In the genomic region with DNA sequence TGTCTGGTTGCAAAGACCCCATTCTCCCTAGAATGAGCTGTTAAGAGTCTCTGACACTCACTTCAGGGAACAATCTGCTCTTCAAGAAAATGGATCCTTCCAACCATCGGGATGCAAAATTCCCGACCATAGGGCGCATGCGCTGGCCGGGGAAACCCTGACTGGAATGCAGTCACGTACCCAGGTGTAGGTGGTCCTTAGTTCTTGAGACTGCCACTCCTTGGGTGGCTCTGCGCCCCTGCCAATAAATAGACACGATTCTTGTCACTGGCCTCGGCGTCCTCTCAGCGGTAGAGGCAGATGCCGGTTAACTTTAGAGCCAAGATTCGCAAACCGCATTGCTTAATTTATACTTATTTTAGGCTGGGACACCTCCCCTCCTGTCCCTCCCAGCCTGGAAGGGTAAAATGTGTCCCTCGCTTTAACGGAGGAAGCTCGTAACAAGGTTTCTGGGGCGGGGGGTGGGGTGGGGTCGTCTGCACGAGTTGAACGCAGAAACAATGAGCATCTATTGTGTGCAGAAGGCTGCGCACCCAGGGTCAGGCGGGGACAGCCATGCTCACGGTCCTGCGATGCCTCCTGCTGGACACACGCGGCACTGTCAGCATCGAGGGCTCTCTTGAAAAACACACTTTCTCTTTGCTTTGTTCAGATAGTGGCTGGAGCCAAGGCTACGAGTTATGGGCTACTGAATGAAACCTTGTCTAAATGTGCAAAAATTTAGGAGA, we compare ENCODE assay signal across 8 mouse cellular contexts. TPM values are rescaled to one million over a fixed set of nuclear protein-coding genes. Genes with fewer than 3 reads are reported as not detected.
DNase-seq lines count a peak whose midpoint lies in the region; ATAC-seq and TF ChIP-seq lines count a peak whose summit lies in the region.

No protein-coding gene starts in this region.

- DNase-seq in MEL-GATA-1-ER (ENCODE audit: extremely low read depth, low read depth), result peak; percentile 73
- DNase-seq in cerebellum, adult 2 months, result peak; percentile 91 to 95
- peak; percentile 88 to 92 for DNase-seq in heart, postnatal 36 days
- peak; percentile 83 to 88 for DNase-seq in layer of hippocampus, adult 2 months (ENCODE audit: low spot score in 2 of 2)
- peak; percentile 93 for DNase-seq in lung, embryonic 14.5 days
- peak; percentile 95 for DNase-seq in testis, postnatal 10 days (ENCODE audit: low spot score)

- H3K36me3 ChIP-seq in forebrain, embryonic 16.5 days (ENCODE audit: control insufficient read depth, insufficient read depth), result peaks cover 16% of the 10 kb centered on the region
- H3K36me3 ChIP-seq in lung, embryonic 14.5 days (ENCODE audit: insufficient read depth), result peaks cover 29% of the 10 kb centered on the region
- peaks cover 23% of the 10 kb centered on the region for H3K36me3 ChIP-seq in neural tube, embryonic 15.5 days

- peak overlapping the region; percentile 65 for H3K4me3 ChIP-seq in cerebellum, adult 2 months (replicated peaks; ENCODE audit: insufficient read depth, low read depth, low read length)
- H3K4me3 ChIP-seq in forebrain, embryonic 16.5 days (replicated peaks; ENCODE audit: low read length), result peak overlapping the region; percentile 42
- peak overlapping the region; percentile 37 for H3K4me3 ChIP-seq in layer of hippocampus, adult 2 months
- peak overlapping the region; percentile 35 for H3K4me3 ChIP-seq in lung, embryonic 14.5 days (ENCODE audit: low read depth, low read length)
- H3K4me3 ChIP-seq in neural tube, embryonic 15.5 days (replicated peaks), result peak overlapping the region; percentile 42

- no peaks in the 10 kb centered on the region for H3K9me3 ChIP-seq in forebrain, embryonic 16.5 days (ENCODE audit: control insufficient read depth, low read length)
- H3K9me3 ChIP-seq in lung, embryonic 14.5 days (ENCODE audit: low read depth, low read length), result no peaks in the 10 kb centered on the region
- H3K9me3 ChIP-seq in neural tube, embryonic 15.5 days (replicated peaks), result no peaks in the 10 kb centered on the region

- TF ChIP-seq POLR2A in cerebellum, adult 2 months (IDR thresholded peaks at IDR 0.05; ENCODE audit: borderline replicate concordance, insufficient read depth, low read length), result 0 out of 2 replicates have a peak, but pooled peaks have one; percentile 15

- ATAC-seq in forebrain, embryonic 16.5 days, result peak; percentile 66
- ATAC-seq in lung, embryonic 14.5 days (ENCODE audit: insufficient read depth), result peak; percentile 62
- ATAC-seq in neural tube, embryonic 15.5 days (ENCODE audit: low FRiP score), result peak; percentile 72

- peaks cover 21% of the 10 kb centered on the region for H3K4me1 ChIP-seq in cerebellum, adult 2 months (ENCODE audit: control insufficient read depth, insufficient read depth, low read length)
- peaks cover 40% of the 10 kb centered on the region for H3K4me1 ChIP-seq in forebrain, embryonic 16.5 days (replicated peaks; ENCODE audit: control insufficient read depth, insufficient read depth, low read length)
- peaks cover 5% of the 10 kb centered on the region for H3K4me1 ChIP-seq in lung, embryonic 14.5 days (ENCODE audit: insufficient read depth)
- H3K4me1 ChIP-seq in neural tube, embryonic 15.5 days, result peaks cover 59% of the 10 kb centered on the region

- peak overlapping the region; percentile 88 for H3K27ac ChIP-seq in cerebellum, adult 2 months (ENCODE audit: insufficient read depth, low read length)
- peak overlapping the region; percentile 94 for H3K27ac ChIP-seq in forebrain, embryonic 16.5 days (ENCODE audit: low read length)
- H3K27ac ChIP-seq in layer of hippocampus, adult 2 months, result peak overlapping the region; percentile 97
- peak overlapping the region; percentile 94 for H3K27ac ChIP-seq in lung, embryonic 14.5 days (ENCODE audit: low read depth)
- H3K27ac ChIP-seq in neural tube, embryonic 15.5 days (replicated peaks), result peak overlapping the region; percentile 95

- under 1% methylated on average over 29 of the region's 29 CpGs for WGBS in cerebellum, adult 2 months
- under 1% methylated on average over 29 of the region's 29 CpGs for WGBS in forebrain, embryonic 16.5 days
- WGBS in lung, embryonic 14.5 days, result 2% methylated on average over 29 of the region's 29 CpGs
- WGBS in neural tube, embryonic 15.5 days, result 1% methylated on average over 29 of the region's 29 CpGs

- H3K27me3 ChIP-seq in cerebellum, adult 2 months (ENCODE audit: control insufficient read depth, insufficient read depth, low read length), result no peaks in the 10 kb centered on the region
- H3K27me3 ChIP-seq in forebrain, embryonic 16.5 days (replicated peaks; ENCODE audit: control insufficient read depth, insufficient read depth, low read length), result no peaks in the 10 kb centered on the region
- no peaks in the 10 kb centered on the region for H3K27me3 ChIP-seq in lung, embryonic 14.5 days (ENCODE audit: insufficient read depth, low read length)
- no peaks in the 10 kb centered on the region for H3K27me3 ChIP-seq in neural tube, embryonic 15.5 days (replicated peaks)

- H3K9ac ChIP-seq in forebrain, embryonic 16.5 days (replicated peaks; ENCODE audit: low read depth, low read length), result peak overlapping the region; percentile 61
- H3K9ac ChIP-seq in lung, embryonic 14.5 days, result peak overlapping the region; percentile 45
- peak overlapping the region; percentile 60 for H3K9ac ChIP-seq in neural tube, embryonic 15.5 days (replicated peaks)

- peak; percentile 99 for TF ChIP-seq CTCF in cerebellum, adult 2 months (IDR thresholded peaks at IDR 0.05; ENCODE audit: borderline replicate concordance, insufficient read depth, low read depth, low read length)
- TF ChIP-seq CTCF in layer of hippocampus, adult 2 months (conservative IDR thresholded peaks at IDR 0.05), result peak; percentile 93
- TF ChIP-seq CTCF in lung, embryonic 14.5 days (IDR thresholded peaks at IDR 0.05; ENCODE audit: low read depth), result peak; percentile 96

- intact Hi-C loops in heart, postnatal 36 days (cut with DNase I), result loop anchor here (2.0 to 5.0 kb wide), 2 partner anchors 37 to 174 kb away; a partner anchor contains a TSS

- H3K4me2 ChIP-seq in forebrain, embryonic 16.5 days (ENCODE audit: low read length), result peak overlapping the region; percentile 66
- peak overlapping the region; percentile 89 for H3K4me2 ChIP-seq in lung, embryonic 14.5 days
- peak overlapping the region; percentile 84 for H3K4me2 ChIP-seq in neural tube, embryonic 15.5 days

RNA-seq across cellular contexts. Expression of a gene that starts 1.6 kb away (rescaled TPM):
- polyA plus RNA-seq in cerebellum, adult 2 months (2012; rRNA removed), result 1,163 and 1,164 TPM in 2 replicates
- 652 and 674 TPM in 2 replicates for polyA plus RNA-seq in forebrain, embryonic 16.5 days (2015; fragmentation: Nextera tagmentation; extraction: Ambion mirVana)
- 1,000 to 10,000 TPM; 1,005 to 1,085 TPM for total RNA-seq in heart, postnatal 36 days (2021)
- 100 to 1,000 TPM; 907 to 909 TPM for total RNA-seq in layer of hippocampus, adult 2 months (2021)
- 481 and 493 TPM in 2 replicates for polyA plus RNA-seq in lung, embryonic 14.5 days (2014; fragmentation: Nextera tagmentation; extraction: Ambion mirVana)
- polyA plus RNA-seq in neural tube, embryonic 15.5 days (2015; fragmentation: Nextera tagmentation; extraction: Ambion mirVana), result 493 and 549 TPM in 2 replicates

RNA-seq across cellular contexts. Expression of a gene that starts 7.1 kb away (rescaled TPM):
- polyA plus RNA-seq in cerebellum, adult 2 months (2012; rRNA removed), result 34.8 and 36.0 TPM in 2 replicates
- polyA plus RNA-seq in forebrain, embryonic 16.5 days (2015; fragmentation: Nextera tagmentation; extraction: Ambion mirVana), result 48.5 and 62.7 TPM in 2 replicates
- 10 to 100 TPM; 14.0 to 17.1 TPM for total RNA-seq in heart, postnatal 36 days (2021)
- 10 to 100 TPM; 29.4 to 29.5 TPM for total RNA-seq in layer of hippocampus, adult 2 months (2021)
- polyA plus RNA-seq in lung, embryonic 14.5 days (2014; fragmentation: Nextera tagmentation; extraction: Ambion mirVana), result 38.7 and 47.9 TPM in 2 replicates
- 52.8 and 57.3 TPM in 2 replicates for polyA plus RNA-seq in neural tube, embryonic 15.5 days (2015; fragmentation: Nextera tagmentation; extraction: Ambion mirVana)

RNA-seq across cellular contexts. Expression of a gene that starts 8.0 kb away (rescaled TPM):
- polyA plus RNA-seq in cerebellum, adult 2 months (2012; rRNA removed), result 70.7 and 73.0 TPM in 2 replicates
- 55.1 and 56.9 TPM in 2 replicates for polyA plus RNA-seq in forebrain, embryonic 16.5 days (2015; fragmentation: Nextera tagmentation; extraction: Ambion mirVana)
- 10 to 100 TPM; 31.0 to 31.3 TPM for total RNA-seq in heart, postnatal 36 days (2021)
- 10 to 100 TPM; 73.6 to 78.4 TPM for total RNA-seq in layer of hippocampus, adult 2 months (2021)
- 52.6 and 55.8 TPM in 2 replicates for polyA plus RNA-seq in lung, embryonic 14.5 days (2014; fragmentation: Nextera tagmentation; extraction: Ambion mirVana)
- polyA plus RNA-seq in neural tube, embryonic 15.5 days (2015; fragmentation: Nextera tagmentation; extraction: Ambion mirVana), result 65.7 and 70.4 TPM in 2 replicates

RNA-seq across cellular contexts. Expression of a gene that starts 8.9 kb away (rescaled TPM):
- polyA plus RNA-seq in cerebellum, adult 2 months (2012; rRNA removed), result not detected in 2 replicates
- polyA plus RNA-seq in forebrain, embryonic 16.5 days (2015; fragmentation: Nextera tagmentation; extraction: Ambion mirVana), result not detected in 2 replicates
- not detected for total RNA-seq in heart, postnatal 36 days (2021)
- total RNA-seq in layer of hippocampus, adult 2 months (2021), result not detected
- polyA plus RNA-seq in lung, embryonic 14.5 days (2014; fragmentation: Nextera tagmentation; extraction: Ambion mirVana), result not detected in 2 replicates
- not detected in 2 replicates for polyA plus RNA-seq in neural tube, embryonic 15.5 days (2015; fragmentation: Nextera tagmentation; extraction: Ambion mirVana)

RNA-seq across cellular contexts. Expression of a gene that starts 27.1 kb away (rescaled TPM):
- polyA plus RNA-seq in cerebellum, adult 2 months (2012; rRNA removed), result 0.16 and 0.33 TPM in 2 replicates
- polyA plus RNA-seq in forebrain, embryonic 16.5 days (2015; fragmentation: Nextera tagmentation; extraction: Ambion mirVana), result 0.11 TPM in 1 of 2 replicates, not detected in the other
- total RNA-seq in heart, postnatal 36 days (2021), result 1 to 10 TPM; 7.8 to 7.9 TPM
- total RNA-seq in layer of hippocampus, adult 2 months (2021), result under 1 TPM; 0.32 to 0.33 TPM
- polyA plus RNA-seq in lung, embryonic 14.5 days (2014; fragmentation: Nextera tagmentation; extraction: Ambion mirVana), result 0.23 TPM in 1 of 2 replicates, not detected in the other
- 0.17 and 0.26 TPM in 2 replicates for polyA plus RNA-seq in neural tube, embryonic 15.5 days (2015; fragmentation: Nextera tagmentation; extraction: Ambion mirVana)

Comparison
In these comparisons a context has a peak if more than half of its experiments do, and no peak if none do; other contexts are left out.
1. Peak in every context shown above with its lines: DNase-seq, ATAC-seq, H3K4me3 ChIP-seq and H3K27ac ChIP-seq.